Mouse (Mus musculus) 3134 (cell line): ENCODE results near the gene H2afv.
"Not testable (repeated sequence)": the region's sequence is repeated elsewhere in the genome, so short reads cannot be mapped to it uniquely, and the experiment has no call there.

ENCODE experiments used
- DNase-seq: peaks from one replicate; pipeline ENCODE4 v3.0.0-alpha.2; 2011; ENCODE audit warnings: low spot score; ENCODE audit not compliant: insufficient read length; ENCODE audit errors: extremely low read depth

H2afv gene

DNA sequence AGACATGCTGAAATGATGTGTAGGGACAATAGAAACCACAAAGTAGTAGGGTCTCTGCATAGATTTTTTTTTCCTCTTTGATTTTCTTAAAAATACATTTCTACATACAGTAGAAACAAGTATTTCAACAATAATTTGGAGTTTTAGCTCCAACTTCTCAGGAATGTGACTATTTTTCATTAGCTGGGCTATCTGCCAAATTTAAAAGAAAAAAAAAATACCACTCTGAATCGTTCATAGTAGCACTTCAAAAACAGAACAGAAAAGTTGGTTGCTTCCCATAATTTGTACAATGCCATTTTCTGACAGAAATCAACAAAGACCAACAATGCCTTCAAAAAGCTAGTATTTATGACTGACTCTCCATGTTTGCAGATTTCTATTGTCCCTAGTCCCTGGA, 27.2 kb upstream of the H2afv start:
- DNase-seq = no peak

DNA sequence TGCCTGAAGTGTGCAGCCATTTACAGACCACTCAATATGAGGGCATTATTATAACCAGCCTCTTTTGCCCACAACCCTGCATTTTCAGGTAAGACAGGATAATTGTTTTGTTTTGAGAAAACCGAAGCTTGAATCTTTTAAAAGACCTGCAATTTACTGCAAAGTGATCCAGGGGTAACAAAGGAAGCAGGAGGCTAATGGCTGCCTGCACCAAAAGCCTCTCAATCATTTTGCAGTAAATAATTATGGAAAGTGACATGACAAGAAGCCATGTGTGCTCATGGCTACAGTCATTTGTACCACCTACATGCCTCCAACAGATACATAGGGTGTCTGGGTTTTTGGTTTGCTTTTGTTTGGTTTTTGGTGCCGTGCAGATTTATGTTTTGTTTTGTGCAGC, 26.8 kb upstream of the H2afv start:
- DNase-seq = no peak

DNA sequence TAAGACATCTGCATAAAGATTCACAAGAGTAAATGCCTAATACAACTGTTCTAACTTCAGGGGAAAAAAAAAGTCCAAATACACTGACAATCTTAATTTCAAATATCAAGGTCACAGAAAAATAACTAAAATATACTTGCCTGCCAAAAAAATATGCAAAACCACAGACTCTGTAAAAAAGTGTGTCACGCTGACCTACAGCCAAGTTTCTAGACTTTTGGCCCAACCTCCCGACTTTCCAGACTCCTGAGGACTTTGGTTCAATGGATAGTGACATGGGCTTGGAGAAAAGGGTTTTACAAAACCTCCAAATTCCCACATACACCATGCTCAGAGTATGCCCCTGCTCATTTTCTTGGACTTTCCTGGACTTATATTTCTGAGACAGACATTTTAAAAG, 24.3 kb upstream of the H2afv start:
- peak; percentile 44 for DNase-seq

DNA sequence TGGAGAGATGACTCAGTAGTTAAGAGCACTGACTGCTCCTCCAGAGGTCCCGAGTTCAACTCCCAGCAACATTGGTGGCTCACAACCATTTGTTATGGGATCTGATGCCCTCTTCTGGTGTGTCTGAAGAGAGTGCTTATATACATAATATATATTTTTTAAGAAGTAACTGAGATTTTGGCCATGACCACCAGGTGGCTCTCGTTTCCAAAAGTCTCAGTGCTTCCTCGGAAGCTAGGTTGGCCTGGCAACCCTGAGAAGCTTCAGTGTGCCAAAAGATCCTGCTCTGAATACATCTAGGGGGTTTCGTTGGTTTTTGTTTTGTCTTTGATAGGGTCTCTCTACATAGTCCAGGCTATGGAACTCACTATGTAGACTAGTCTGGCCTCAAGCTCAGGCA, 20.9 kb upstream of the H2afv start:
- DNase-seq = no peak

DNA sequence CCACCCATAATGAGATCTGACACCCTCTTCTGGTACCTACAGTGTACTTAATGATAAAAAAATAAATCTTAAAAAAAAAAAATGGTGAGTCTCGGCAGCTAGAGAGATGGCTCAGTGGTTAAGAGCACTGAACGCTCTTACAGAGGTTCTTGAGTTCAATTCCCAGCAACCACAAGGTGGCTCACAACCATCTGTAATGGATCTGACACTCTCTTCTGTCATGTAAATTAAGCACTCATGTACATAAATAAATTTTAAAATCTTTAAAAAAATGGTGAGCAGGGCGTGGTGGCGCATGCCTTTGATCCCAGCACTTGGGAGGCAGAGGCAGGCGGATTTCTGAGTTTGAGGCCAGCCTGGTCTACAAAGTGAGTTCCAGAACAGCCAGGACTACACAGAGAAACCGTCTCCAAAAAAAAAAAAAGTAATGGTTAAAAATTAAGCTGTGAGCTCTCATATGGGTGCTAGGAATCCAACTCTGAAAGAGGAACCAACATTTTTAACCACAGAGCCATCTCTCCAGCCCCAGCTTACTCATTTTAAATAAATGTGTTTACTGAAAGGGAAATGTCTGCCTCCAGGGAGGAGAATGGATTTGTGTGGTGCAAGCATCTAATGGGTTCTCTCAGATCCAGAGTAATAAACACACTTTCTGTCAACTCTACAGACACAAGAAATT, 19.1 kb upstream of the H2afv start:
- no peak for DNase-seq

DNA sequence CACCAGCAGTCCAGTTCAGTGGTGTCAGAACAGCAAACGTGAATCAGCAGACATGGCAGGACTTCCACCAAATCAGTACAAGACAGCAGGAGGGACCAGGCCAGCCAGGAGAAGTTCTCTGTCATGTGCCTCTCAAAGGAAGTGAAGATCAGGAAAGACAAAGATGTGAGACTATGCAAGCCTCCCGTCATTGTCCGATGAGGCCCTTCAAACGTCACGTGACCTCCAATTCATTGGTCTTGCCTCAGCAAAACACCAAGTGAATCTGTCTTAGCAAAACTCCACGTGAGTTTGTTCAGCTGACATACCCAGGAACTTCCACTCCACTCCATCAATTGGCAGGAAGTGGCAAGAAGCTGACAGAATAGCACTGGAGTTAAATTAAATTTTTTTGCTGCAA, 11.8 kb upstream of the H2afv start:
- no peak for DNase-seq

DNA sequence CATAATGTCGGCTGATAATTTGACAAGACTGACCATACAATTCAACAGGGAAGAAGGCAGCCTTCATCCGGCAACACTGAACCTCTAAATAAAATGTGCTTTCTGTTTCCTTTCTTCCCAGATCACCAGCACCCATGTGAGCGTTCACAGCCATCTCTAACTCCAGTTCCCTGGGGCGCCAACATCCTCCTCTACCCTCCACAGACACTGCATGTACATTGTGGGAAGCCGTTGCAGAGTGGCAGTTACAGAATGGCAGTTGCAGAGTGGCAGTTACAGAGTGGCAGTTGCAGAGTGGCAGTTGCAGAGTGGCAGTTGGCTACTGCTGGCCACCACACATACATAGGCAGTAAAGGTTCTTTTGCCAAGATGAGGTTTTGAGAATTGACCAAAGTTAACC, 3.9 kb upstream of the H2afv start:
- not testable (repeated sequence) for DNase-seq

DNA sequence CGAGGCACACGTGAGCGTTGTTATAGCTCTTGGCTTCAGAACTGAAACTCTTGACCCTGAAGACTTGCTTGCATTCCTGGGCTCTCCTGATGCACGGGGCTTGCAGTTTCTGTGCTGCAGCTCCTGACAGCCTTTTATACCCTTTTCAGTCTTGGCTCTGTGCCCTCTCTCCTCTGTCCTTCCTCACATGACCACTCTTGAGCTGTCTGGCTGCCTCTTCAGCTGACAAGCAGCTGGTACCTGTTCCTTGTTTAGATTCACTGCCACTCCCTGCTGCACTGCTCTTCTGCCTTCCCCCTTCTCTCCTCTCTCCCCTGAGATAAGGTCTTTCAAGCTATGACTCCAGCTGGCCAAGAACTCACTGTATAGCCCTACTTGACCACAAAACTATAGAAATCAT, 3.2 kb upstream of the H2afv start:
- no peak for DNase-seq

DNA sequence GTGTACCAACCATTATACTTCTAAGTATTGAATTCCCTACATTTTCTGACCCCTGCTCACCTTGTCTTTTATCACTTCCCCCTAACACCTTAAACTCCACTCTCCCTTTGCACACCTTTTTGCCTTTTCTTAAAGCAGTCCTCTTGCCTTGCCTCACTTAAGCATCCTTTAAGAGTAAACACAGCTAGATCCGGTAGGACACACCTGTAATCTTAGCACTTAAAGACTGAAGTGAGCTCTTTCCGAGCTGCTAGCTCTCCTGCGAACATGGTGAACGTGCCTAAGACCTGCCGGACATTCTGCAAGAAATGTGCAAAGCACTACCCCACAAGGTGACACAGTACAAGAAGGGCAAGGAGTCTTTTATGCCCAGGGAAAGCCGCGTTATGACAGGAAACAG, 1.7 kb upstream of the H2afv start:
- DNase-seq = no peak

DNA sequence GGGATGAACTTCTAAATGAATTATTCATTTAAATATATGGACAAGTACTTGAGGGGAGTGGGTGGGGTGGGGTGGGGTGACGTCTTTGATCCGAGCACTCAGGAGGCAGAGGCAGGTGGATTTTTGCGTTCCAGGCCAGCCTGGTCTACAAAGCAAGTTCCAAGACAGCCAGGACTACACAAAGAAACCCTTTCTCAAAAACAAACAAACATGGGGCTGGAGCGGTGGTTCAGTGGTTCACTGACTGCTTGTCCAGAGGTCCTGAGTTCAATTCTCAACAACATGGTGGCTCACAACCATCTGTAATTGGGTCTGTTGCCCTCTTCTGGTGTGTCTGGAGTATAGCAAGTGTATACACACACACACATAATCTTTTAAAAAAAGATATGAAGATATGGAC, 1.2 kb upstream of the H2afv start:
- DNase-seq = no peak

DNA sequence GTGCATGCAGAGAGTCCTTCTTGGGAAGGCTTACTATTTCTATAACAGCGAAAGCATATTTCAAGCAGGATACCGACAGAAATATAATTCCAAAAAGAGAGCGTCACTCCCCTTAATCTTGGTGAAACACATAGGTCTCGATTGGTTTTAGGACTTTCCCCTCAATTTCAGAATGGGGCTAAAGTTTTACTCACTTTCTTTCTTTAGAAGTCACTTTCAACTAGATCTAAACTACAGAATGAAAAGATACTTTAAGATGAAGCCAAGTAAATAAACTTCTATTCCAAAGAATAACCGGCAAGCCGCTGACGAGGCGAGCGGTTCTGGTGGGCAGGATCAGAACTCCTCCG, 541 bp downstream of the H2afv start:
- DNase-seq = no peak

DNA sequence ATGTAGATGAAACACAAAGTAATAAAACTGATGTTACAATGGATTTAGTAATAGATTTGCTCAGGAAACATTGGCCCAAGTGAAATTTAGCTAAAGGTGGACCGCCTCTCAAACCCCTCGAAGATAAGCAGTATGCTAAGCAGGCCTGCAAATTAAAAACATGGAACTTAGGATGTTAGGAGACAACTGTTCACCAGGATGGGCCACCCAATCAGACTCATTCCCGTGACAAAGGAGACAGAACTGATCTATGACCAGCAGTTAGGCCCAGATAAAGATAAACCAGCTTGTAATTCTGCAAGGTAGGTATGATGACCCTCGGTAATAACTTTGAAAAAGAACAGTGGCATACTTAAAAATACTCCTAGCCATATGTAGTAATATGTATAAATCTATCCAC, 1.1 kb downstream of the H2afv start:
- DNase-seq = no peak

DNA sequence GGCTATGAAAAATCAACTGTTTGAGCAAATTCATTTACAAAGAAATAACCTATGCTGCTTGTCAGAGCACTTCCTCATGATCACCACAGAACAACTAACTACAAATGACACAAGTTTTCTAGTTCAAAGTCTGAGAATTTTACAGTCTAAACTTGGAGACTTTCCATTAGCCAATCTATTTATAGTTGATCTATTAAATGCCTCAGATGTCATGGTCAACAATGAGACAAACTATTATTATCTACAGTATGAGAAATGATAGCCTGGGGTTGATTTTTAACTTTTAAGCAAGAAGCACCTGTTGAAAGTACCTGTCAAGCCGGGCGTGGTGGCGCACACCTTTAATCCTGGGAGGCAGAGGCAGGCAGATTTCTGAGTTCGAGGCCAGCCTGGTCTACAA, 1.7 kb downstream of the H2afv start:
- no peak for DNase-seq

DNA sequence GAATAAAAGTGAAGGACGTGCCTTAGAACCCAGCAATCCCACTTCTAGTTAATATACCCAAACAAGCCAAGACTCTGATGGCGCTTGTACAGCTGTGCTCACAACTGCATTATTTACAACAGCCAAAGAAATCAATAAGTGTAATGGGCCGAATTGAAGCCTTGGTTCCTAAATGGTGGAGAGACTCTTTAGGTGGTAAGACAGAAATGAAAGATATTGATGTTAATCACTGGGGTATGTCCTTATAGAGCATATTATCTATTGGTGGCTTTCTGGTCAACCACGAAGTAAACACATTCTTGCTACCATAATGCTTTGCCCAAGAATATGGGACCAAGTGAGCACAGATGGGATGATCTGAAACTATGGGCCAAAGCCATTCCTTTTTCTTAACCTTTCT, 4.1 kb downstream of the H2afv start:
- no peak for DNase-seq

DNA sequence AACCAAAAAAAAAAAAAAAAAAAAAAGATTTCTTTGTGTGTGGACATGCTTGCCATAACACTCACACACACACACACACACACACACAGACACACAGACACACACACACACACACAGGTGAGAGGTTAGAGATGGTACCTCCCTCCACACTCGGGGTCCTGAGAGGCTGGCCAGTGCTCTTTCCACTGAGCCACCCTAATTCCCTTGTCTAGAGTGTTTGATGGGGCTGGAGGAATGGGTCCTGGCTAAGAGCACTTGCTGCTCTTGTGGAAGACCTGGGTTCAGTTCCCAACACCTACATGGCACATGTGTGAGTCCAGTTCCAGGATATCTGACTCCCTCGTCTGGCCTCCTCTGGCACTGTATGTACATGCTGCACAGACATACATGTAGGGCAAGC, 6.6 kb downstream of the H2afv start:
- no peak for DNase-seq

DNA sequence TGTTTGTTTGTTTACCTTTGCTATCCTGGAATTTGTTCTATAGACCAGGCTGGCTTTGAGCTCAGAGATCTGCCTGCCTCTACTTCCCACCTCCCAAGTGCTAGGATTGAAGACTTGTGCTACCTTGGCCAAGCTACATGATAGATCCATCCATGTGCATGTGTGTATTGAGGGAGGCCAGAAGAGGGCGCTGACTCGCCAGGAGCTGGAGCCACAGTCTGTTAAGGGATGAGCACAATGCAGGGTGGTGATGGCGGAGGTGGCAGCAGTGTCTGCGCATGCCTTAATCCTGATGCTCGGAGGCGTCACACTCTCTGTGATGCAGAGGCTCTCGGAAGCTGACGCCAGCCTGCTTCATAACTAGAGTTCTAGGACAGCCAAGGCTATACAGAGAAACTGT, 7.8 kb downstream of the H2afv start:
- peak; percentile 44 for DNase-seq

DNA sequence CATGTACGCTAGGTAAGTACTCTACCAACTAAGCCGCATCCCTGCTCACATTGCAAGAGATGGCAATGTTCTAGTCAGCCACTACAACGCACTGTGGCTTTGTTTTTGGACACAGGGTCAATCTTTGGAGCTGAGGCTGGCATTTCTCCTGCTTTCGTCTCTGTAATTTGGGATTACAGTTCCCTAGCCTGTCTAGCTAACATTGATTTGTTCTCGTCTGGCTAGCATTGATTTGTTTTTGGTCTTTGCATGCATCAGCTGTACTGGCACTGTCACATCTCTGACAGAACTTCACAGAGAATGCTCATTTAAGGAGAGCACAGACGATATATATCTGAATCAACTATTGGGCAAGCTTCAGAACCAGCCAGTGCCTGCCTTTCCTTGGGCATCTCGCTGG, 14.1 kb downstream of the H2afv start:
- no peak for DNase-seq

DNA sequence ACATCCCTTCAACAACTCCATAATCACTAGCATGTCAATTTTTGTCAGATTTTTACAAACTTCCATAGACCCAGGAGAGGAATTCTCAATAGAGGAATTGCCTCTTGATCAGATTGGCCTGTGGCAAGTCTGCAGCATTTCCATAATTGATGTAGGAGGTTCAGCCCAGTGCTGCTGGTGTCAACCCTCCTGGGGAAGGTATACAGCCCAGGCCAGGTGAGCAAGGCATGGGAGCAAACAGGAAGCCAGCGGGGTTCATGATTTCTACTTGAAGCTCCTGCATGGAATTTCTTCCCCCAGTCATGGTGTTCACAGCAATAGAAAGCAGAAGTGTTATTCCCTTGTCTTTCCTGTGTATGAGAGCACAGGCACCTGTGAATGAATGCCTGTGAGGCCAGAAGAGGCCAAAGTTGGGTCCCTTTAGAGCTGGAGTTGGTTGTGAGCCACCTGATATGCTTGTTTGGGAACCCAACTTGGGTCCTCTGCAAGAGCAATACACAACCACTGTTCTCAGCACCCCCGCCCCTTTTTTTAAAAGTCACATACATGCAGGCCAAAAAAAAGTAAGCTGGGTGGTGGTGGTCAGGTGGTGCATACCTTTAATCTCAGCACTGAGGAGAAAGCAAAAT, 23.4 kb downstream of the H2afv start:
- DNase-seq = peak; percentile 41

DNA sequence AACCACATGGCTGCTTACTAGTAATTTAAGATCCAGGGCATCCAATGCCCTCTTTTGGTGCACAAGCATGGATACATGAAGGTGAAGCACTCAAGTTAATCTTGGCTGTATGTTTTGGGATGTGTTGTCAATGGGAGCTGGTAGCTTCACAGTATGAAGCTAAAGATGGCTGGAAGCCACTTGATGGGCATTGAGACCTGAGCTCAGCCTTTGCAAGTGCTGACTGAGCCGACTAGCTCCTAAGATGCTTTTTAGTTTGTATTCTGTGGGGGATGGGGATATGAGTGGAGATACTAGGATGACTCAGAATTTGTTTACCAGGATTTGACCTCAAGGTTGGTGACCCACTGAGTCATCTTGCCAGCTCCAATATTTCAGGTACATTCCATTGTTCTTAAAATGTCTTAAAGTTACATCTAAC, 23.9 kb downstream of the H2afv start:
- DNase-seq = no peak

DNA sequence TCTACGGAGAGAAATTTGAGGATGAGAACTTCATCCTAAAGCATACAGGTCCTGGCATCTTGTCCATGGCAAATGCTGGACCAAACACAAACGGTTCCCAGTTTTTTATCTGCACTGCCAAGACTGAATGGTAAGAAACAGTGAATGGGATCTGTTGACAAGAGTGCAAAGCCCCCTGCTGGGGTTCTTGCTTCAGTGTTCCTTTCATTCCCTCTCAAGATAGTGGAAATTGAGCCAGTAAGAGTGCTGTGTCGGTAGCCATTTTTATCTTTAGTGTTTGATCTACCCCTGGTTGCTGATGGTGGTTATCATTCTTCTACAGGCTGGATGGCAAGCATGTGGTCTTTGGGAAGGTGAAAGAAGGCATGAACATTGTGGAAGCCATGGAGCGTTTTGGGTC, 25.1 kb downstream of the H2afv start:
- not testable (repeated sequence) for DNase-seq

DNA sequence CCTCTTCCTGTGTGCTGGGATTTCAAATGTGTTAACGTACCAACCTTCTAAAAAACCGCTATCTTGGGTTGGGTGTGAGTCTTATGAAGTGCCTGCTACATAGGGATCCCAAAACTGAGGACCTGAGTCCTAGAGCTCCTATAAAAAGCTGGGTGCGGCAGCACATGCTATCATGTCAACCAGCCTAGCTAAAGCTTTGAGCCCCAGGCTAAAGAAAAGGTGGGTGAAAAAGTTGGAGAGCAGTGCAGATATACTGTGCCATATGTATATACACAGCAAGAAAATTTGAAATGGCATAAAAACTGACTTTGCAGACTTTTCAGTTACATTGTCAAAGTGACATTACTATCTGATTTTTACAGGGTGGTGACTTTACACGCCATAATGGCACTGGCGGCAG, 25.5 kb downstream of the H2afv start:
- DNase-seq = no peak

DNA sequence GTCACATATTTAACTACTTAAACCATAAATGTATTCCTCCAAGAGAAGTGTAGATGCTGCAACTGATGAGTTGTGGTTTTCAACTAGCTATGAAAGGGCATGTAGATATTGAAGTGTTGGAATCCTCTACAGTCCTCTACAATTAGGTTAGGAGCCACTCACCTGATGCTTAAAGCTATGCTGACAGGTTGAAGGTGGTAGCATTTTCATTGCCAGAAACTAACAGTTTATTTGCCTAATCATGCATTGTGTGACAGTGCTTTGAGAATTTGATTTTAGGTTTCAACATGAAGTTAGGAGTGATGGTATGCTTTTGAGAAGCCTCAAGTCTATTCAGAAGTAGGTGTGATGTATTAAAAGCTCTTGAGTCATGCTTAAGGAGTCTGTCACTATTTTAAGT, 26.8 kb downstream of the H2afv start:
- no peak for DNase-seq

DNA sequence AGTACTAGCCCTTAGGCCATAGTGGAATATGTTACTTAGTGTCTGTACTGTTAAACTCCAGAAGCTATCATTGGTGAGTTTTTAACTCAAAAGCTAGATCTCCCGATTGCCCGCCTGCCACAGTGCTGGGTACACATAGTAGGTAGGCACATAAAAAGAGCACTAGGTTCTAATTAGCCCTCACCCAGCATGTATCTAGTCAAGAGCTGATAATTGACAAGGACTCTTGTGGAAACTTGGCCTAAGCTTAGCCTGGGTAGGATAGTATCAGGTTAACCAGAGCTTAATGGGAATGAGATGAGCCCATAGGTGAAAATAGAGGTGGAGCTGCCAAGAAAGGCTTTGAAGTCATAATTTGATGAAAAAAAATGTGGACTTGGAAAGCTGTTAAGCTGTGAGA, 27.2 kb downstream of the H2afv start:
- no peak for DNase-seq
